Mouse (Mus musculus): ENCODE data around the gene Pax3. TPM values are rescaled to one million over a fixed set of nuclear protein-coding genes. Genes with fewer than 3 reads are reported as not detected.

Pax3 gene
- polyA plus RNA-seq, 1 experiment: 6.6 TPM

GRCm38 (mm10) chr1:78189501-78190345, 7.2 kb downstream of the Pax3 start:
- H3K4me3 ChIP-seq (replicated peaks; ENCODE audit: control insufficient read depth, low read depth, low read length): no peak overlapping the region
- no peak for TF ChIP-seq POLR2A (IDR thresholded peaks at IDR 0.05; ENCODE audit: borderline replicate concordance, control insufficient read depth, low read depth, low read length)
- TF ChIP-seq CTCF (IDR thresholded peaks at IDR 0.05; ENCODE audit: control insufficient read depth, insufficient read depth, low read length): no peak
- H3K27ac ChIP-seq (ENCODE audit: control insufficient read depth, insufficient read depth, low read depth, low read length, poor library complexity): no peak overlapping the region
- under 1% methylated on average over 47 of the region's 47 CpGs for WGBS
- H3K4me1 ChIP-seq (ENCODE audit: control insufficient read depth, insufficient read depth, low read length): no peaks in the 10 kb centered on the region

GRCm38 (mm10) chr1:78189016-78189415, 7.9 kb downstream of the Pax3 start:
- 2% methylated on average over 16 of the region's 16 CpGs for WGBS
- no peak overlapping the region for H3K4me3 ChIP-seq (replicated peaks; ENCODE audit: control insufficient read depth, low read depth, low read length)
- no peak overlapping the region for H3K27ac ChIP-seq (ENCODE audit: control insufficient read depth, insufficient read depth, low read depth, low read length, poor library complexity)
- H3K4me1 ChIP-seq (ENCODE audit: control insufficient read depth, insufficient read depth, low read length): no peaks in the 10 kb centered on the region
- TF ChIP-seq CTCF (IDR thresholded peaks at IDR 0.05; ENCODE audit: control insufficient read depth, insufficient read depth, low read length) (no peak), POLR2A (IDR thresholded peaks at IDR 0.05; ENCODE audit: borderline replicate concordance, control insufficient read depth, low read depth, low read length) (no peak)

- Histone ChIP-seq H3K27ac (ENCODE audit: control insufficient read depth, insufficient read depth, low read depth, low read length, poor library complexity) (no peak overlapping the region), H3K4me3 (replicated peaks; ENCODE audit: control insufficient read depth, low read depth, low read length) (no peak overlapping the region), H3K4me1 (ENCODE audit: control insufficient read depth, insufficient read depth, low read length) (no peaks in the 10 kb centered on the region)
- WGBS: 0% methylated on average over 2 of the region's 2 CpGs
- TF ChIP-seq POLR2A (IDR thresholded peaks at IDR 0.05; ENCODE audit: borderline replicate concordance, control insufficient read depth, low read depth, low read length) (no peak), CTCF (IDR thresholded peaks at IDR 0.05; ENCODE audit: control insufficient read depth, insufficient read depth, low read length) (no peak)
Measured at GRCm38 (mm10) chr1:78188299-78188698, 8.6 kb downstream of the Pax3 start.

DNA sequence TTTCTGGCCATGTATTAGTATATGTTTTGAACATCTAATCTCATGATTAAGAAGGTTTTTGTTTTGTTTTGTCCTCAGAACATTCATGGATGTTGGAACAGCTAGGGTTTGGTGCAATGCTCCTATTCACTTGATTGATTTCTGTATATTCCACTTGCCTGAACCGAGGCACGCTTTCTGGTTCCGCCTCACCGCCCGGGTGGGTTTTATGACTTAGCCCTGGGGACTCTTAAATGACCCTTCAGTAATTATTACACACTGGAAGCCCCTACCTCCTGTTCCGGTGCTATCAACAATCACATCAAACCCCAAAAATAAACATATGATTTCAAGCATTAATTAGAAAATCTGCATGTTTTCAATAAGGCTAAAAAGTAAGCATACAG, 9.2 kb downstream of the Pax3 start:
- Histone ChIP-seq H3K4me1 (ENCODE audit: control insufficient read depth, insufficient read depth, low read length) (no peaks in the 10 kb centered on the region), H3K4me3 (replicated peaks; ENCODE audit: control insufficient read depth, low read depth, low read length) (no peak overlapping the region), H3K27ac (ENCODE audit: control insufficient read depth, insufficient read depth, low read depth, low read length, poor library complexity) (no peak overlapping the region)
- WGBS: 7% methylated on average over 6 of the region's 6 CpGs
- TF ChIP-seq POLR2A (IDR thresholded peaks at IDR 0.05; ENCODE audit: borderline replicate concordance, control insufficient read depth, low read depth, low read length): no peak
- no peak for TF ChIP-seq CTCF (IDR thresholded peaks at IDR 0.05; ENCODE audit: control insufficient read depth, insufficient read depth, low read length)

DNA sequence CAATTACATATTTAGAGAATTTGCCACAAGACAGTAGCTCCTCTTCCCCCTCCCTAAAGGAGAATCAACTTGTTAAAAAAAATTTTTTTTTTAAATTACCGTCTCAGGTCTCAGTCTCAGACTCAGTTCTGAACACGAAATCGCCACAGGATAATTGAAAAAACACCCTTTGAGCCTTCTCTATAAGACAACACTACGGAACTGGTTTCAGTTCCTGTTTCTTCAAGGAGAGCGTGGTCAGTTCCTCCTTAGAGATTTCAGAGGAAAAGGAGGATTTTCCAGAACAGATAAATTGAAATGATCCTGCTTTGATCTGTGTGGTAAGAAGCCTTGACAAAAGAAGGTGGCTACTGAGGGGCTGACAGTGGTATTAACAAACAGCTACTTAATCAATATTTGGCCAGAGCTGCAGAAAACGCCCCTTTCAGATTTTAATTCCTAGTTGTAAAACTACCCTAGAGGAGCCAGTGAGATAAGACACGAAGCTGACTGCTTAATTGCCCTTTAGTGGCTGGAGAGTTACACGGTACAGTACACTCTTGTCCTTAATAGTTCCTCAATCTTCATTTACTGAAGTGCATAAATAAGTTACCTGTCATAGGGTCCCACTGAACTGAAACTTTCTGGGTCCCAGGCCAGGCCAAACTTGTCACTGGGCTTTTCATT, 9.7 kb downstream of the Pax3 start:
- Histone ChIP-seq H3K27ac (ENCODE audit: control insufficient read depth, insufficient read depth, low read depth, low read length, poor library complexity) (no peak overlapping the region), H3K4me3 (replicated peaks; ENCODE audit: control insufficient read depth, low read depth, low read length) (no peak overlapping the region), H3K4me1 (ENCODE audit: control insufficient read depth, insufficient read depth, low read length) (no peaks in the 10 kb centered on the region)
- 2% methylated on average over 8 of the region's 8 CpGs for WGBS
- TF ChIP-seq CTCF (IDR thresholded peaks at IDR 0.05; ENCODE audit: control insufficient read depth, insufficient read depth, low read length) (no peak), POLR2A (IDR thresholded peaks at IDR 0.05; ENCODE audit: borderline replicate concordance, control insufficient read depth, low read depth, low read length) (no peak)

- no peak for TF ChIP-seq CTCF (IDR thresholded peaks at IDR 0.05; ENCODE audit: control insufficient read depth, insufficient read depth, low read length)
- TF ChIP-seq POLR2A (IDR thresholded peaks at IDR 0.05; ENCODE audit: borderline replicate concordance, control insufficient read depth, low read depth, low read length): no peak
- WGBS: 67% methylated on average over 5 of the region's 5 CpGs
- no peak overlapping the region for H3K4me3 ChIP-seq (replicated peaks; ENCODE audit: control insufficient read depth, low read depth, low read length)
- H3K27ac ChIP-seq (ENCODE audit: control insufficient read depth, insufficient read depth, low read depth, low read length, poor library complexity): no peak overlapping the region
- no peaks in the 10 kb centered on the region for H3K4me1 ChIP-seq (ENCODE audit: control insufficient read depth, insufficient read depth, low read length)
Measured at GRCm38 (mm10) chr1:78182954-78183353, 14.0 kb downstream of the Pax3 start.

GRCm38 (mm10) chr1:78181882-78182281, 15.1 kb downstream of the Pax3 start:
- no peak overlapping the region for H3K4me3 ChIP-seq (replicated peaks; ENCODE audit: control insufficient read depth, low read depth, low read length)
- no peak overlapping the region for H3K27ac ChIP-seq (ENCODE audit: control insufficient read depth, insufficient read depth, low read depth, low read length, poor library complexity)
- WGBS: 35% methylated on average over 9 of the region's 9 CpGs
- H3K4me1 ChIP-seq (ENCODE audit: control insufficient read depth, insufficient read depth, low read length): no peaks in the 10 kb centered on the region
- TF ChIP-seq CTCF (IDR thresholded peaks at IDR 0.05; ENCODE audit: control insufficient read depth, insufficient read depth, low read length) (no peak), POLR2A (IDR thresholded peaks at IDR 0.05; ENCODE audit: borderline replicate concordance, control insufficient read depth, low read depth, low read length) (no peak)

DNA sequence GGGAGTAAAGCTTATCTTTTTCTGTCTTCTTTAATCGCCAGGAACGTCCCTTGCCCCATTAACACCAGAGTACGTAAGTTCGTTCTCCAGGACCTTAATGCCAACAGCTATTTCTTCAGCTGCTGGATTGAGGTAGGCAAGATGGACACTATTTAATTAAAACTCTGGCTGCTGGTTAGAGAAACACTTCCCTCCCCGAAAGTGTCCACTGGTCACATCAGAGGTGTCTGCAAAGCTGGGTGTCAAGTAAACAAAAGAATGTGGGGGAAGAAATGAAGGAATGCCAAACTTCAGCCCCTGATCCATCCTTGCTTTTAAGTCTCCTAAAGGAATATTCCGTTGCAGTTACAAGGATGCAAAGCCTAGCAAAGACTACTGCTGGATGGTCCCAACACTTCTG, 24.6 kb downstream of the Pax3 start:
- Histone ChIP-seq H3K4me1 (ENCODE audit: control insufficient read depth, insufficient read depth, low read length) (no peaks in the 10 kb centered on the region), H3K27ac (ENCODE audit: control insufficient read depth, insufficient read depth, low read depth, low read length, poor library complexity) (no peak overlapping the region), H3K4me3 (replicated peaks; ENCODE audit: control insufficient read depth, low read depth, low read length) (no peak overlapping the region)
- 68% methylated on average over 6 of the region's 6 CpGs for WGBS
- TF ChIP-seq POLR2A (IDR thresholded peaks at IDR 0.05; ENCODE audit: borderline replicate concordance, control insufficient read depth, low read depth, low read length) (no peak), CTCF (IDR thresholded peaks at IDR 0.05; ENCODE audit: control insufficient read depth, insufficient read depth, low read length) (no peak)

All from bone marrow, adult 2 months (tissue).